Mouse (Mus musculus) ES-Bruce4 (cell line): ENCODE data around the gene Cel.

Experiments used
- CTCF ChIP-seq: IDR thresholded peaks from one replicate; pipeline ENCODE4 v1.8.1; 2011; ENCODE audit warnings: low read depth, low read length
- EP300 ChIP-seq: IDR thresholded peaks from 2 replicates; pipeline ENCODE4 v1.6.1; 2011; ENCODE audit warnings: low read depth, low read length; ENCODE audit not compliant: insufficient read depth
- POLR2A ChIP-seq: IDR thresholded peaks from one replicate; pipeline ENCODE4 v1.8.1; 2011; ENCODE audit warnings: low read length; ENCODE audit not compliant: insufficient read depth

DNA sequence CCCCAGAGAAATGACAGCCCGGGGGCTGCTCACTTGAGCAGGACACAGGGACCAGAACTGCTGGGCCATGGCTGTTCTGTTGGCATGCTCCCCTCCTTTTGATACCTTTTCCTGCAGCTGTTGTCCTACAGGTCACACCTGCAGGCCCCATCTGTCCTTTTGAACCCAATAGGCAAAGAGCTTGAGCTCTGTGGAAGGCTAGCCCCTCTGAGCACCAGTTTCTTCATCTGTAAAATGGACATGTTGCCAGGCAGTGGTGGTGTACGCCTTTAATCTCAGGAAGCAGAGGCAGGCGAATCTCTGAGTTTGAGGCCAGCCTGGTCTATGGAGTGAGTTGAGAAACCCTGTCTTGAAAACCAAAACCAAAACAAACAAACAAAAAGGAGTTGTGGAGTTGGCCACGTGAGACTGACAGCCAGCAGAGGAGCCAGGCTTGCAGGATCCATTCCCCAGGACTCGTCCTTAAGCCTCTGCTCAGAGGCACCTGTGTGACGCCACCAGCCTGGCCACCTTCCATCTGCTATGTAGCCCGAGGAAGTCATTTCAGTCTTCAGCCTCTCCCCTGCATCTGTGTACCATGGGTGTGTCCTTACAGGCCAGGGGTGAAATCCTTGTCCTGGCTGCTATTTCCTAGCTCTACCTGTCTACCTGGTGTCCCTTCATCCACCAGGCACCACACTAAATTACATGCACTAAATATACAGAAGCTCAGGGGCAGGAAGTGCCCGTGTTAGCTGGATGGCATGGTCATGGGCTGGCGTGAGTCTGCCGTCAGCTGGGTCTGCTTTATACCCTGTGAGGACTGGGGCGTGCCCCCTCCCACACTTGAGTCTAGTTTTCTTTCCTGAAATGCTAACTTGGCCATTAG lies 26.2 kb downstream of the Cel start:
- TF ChIP-seq EP300 (no peak), CTCF (no peak), POLR2A (no peak)
